Mouse (Mus musculus) E14TG2a.4 (cell line): Measurements from ENCODE around the gene Abcc2.
A peak's percentile ranks its signal among the peaks of the same experiment; 100 is the strongest.

Experiments
- CTCF ChIP-seq: conservative IDR thresholded peaks from 2 replicates; pipeline ENCODE4 v1.5.1; 2014; ENCODE audit warnings: low read length
- NANOG ChIP-seq: IDR thresholded peaks from 2 replicates; pipeline ENCODE4 v1.6.1; 2014; ENCODE audit warnings: borderline replicate concordance, low read length, mixed read lengths
- POU5F1 ChIP-seq: IDR thresholded peaks from 2 replicates; pipeline ENCODE4 v1.6.1; 2014; ENCODE audit warnings: low read length, borderline replicate concordance

DNA sequence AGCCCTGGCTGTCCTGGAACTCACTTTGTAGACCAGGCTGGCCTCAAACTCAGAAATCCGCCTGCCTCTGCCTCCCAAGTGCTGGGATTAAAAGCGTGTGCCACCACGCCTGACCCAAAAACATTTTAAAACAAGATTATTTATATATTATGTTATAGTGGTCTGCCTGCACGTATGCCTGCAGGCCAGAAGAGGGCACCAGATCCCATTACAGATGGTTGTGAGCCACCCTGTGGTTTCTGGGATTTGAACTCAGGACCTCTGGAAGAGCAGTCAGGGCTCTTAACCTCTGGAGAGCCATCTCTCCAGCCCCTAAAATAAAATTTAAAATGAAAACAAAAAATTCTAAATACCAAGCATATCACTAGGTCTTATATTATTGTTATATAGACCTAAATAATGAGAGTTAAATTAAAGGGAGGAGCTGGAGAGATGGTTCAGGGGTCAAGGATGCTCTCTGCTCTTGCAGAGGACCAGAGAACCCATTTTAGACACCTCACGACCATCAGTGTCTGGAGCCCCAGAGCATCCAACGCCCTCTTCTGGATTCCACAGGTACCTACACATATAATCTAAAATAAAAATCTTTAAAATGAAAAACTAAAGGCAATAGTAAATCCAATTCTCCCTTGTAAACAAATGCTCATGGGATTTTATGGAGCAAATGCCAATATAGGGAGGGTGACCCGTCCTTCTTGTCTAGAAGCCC, 71.0 kb downstream of the Abcc2 start:
- TF ChIP-seq CTCF = peak; percentile 18
- no peak for TF ChIP-seq POU5F1
- no peak for TF ChIP-seq NANOG
